Mouse (Mus musculus) kidney, postnatal 10 days (tissue): ENCODE results near the gene Ccdc190.

Source experiments
- DNase-seq: peaks from one replicate; pipeline ENCODE4 v3.0.0; 2021; ENCODE audit warnings: mixed read lengths

The Ccdc190 gene

DNA sequence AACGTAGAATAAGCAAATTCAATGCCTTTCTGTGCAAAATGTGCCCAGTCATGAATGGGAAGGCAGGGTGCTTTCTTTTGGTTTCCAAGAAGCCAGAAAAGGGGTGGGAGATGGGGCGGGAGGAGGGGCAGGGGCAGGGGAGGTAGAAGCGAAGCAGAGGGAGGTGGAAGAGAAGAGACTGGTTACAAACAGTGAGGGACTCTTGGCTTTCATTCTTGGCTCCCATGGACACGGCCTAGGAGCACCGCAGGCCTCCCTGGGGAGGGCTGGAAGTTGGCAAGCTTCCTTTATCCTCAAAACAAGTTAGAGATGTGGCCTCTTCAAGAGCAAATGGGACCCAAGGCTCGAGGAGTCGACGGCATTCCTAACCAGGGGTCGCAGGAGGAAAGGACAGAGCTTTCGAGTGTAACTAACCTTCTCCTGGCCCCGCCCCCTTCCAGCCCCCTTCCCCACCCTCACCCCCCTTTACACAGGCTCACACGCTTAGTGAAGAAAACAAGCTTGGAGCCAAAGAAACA, at the start of gene Ccdc190:
TSS of gene Ccdc190 (plus strand) at position 195 of the 518 bp plus-strand sequence.
- peak; percentile 63 for DNase-seq

DNA sequence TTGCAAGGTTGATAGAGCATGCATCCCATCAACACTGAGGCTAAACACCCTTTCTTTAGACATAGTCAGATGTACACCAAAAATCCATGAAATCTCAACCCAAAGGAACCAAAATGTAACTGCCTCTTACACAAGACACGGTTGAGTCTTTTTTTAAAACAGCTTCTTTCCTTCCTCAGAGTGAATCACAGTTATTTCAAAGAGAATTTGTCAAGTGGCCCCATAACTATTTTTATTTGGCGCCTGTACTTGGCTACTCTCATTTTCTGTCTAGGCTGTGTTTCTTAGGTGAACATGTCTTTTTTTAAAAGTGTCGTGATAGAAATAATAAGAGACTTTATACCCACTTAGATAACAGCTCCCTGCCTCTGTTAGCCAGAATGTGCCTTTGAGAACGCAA, 49.4 kb upstream of the Ccdc190 start:
- DNase-seq: no peak

DNA sequence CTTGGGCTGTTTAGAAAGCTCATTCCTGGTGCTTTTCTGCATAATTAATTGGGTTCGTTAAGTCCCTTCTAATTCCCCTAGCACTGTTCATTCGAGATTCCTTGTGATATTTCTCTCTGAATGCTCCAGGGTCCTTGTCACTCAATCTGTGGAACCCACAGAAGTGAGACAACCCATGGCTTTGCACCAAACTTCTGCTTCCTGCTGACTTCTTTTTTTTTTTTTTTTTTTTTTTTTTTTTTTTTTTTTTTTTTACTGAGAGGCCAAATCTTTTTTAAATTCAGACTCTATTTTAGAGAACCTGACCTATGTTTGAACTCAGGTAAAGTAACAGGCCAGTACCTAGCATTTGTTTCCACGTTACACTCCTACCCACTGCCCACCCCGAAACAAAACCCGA, 48.3 kb upstream of the Ccdc190 start:
- DNase-seq: no peak

DNA sequence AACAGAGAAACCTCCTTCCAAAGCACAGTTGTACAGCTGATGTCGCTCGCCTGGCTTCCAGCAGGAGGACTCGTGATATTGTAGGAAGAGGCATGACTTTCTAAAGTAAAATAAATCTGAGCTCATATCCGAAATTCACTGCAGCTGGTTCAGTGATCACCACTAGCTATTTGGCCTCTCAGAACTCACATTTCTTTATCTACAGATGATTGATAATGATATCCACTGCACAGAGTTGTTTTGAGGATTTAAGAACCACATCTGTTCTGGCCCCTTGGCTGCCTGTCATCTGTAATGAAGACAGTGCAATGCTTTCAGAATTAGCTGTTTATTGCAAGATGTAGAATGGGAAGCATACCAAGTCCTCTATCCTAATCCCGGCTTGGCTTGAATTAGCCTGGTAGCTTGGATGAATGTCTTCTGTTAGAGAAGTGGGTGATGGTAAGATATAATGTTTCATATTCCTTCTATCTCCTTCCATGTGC, 45.3 kb upstream of the Ccdc190 start:
- DNase-seq: no peak

DNA sequence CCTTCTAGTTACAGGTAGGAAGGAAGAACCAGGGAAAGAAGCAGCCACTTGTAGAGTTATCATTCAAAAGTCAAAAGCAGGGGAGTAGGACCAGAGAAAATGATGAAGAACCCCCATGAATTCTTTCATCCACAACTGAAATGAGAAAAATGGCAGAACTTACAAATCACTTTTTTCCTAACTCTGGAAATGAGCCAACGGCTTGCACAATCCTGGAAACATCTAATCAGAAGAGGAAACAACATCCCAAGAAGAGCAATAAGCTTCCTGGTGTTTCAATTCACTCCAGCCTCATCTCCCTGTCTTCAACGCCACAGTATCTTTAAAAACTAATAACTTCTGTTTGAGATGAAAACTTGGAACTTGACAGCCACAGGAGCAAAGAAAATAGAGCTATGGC, 39.2 kb upstream of the Ccdc190 start:
- DNase-seq: no peak

GRCm38 (mm10) chr1:169893976-169894375, 34.5 kb upstream of the Ccdc190 start:
- no peak for DNase-seq

DNA sequence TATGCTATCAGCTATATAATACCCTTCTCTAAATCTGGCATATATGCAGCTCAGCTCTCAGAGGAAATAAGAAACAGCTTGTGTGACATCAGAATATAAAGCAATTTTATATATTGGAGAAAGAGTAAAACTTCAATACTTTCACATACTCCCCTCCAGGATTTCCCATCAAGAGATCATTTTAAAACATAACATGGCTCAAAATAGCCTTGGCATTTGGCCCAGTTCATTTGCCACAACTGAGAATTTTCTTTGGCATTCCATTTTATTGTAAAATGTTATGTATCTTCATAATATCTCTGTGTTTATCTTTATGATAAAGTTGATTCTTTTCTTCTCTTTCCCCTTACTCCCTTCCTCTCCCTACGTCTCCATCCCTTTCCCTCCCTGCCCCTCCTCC, 32.8 kb upstream of the Ccdc190 start:
- no peak for DNase-seq

- no peak for DNase-seq
Observed at GRCm38 (mm10) chr1:169897916-169898315, 30.5 kb upstream of the Ccdc190 start.

- no peak for DNase-seq
Observed at GRCm38 (mm10) chr1:169898607-169899006, 29.8 kb upstream of the Ccdc190 start.

DNA sequence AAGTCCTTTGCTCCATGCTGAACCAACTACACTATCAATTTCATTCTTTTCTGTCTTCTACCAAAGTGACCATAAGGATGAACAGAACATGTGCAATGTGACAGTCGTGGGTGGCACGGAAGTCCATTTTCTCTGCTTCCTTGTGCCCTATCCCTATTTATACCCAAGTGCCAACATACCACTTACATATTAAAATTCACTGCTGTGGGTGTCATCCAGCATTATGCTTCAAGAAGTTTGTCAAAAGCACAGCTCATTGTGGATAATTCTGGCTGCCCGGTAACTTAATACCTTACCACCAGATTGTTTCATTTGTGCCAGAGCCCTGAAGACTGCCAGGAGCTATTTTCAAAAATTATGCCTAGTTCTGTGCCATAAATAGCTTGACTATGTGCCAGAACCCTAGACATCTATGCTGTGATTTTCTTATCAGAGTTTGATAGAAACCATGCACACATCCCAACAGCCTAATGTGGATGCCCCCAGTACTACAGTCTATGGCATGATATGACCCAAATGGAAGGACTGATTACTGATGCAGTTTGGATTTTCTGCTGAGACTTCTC, 27.6 kb upstream of the Ccdc190 start:
- no peak for DNase-seq

DNA sequence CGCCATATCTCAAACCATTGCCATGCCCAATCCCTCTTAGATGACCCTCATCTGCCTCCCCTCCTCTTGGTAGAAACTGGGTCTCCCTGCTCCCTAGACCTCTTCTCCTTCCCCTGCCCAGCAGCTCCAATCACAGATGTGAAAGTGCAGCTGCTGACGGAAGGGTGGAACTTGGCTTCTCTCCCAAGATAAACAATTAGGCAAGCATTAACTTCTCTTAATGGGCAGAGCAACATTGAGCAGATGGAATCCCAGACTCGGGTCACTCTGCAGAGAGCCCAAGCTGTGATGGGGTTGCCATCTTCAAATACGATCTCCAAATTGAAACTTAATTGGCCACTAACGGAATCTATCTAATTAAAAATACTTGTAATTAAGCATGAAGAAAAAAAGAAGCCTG, 19.3 kb upstream of the Ccdc190 start:
- no peak for DNase-seq

DNA sequence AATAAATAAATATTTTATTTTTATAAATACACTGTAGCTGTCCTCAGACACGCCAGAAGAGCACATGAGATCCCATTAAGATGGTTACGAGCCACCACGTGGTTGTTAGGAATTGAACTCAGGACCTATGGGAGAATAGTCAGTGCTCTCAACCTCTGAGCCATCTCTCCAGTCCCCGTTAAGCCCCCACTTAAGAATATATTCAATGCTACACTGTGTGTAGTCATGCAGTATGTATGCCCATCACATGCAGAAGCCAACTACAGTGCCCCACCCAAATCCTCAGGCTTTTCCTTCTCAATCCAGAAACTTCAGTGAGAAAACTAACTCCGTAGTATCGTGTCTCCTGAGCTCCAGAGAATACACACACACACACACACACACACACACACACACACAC, 18.8 kb upstream of the Ccdc190 start:
- no peak for DNase-seq

- no peak for DNase-seq
Observed at GRCm38 (mm10) chr1:169910751-169911150, 17.7 kb upstream of the Ccdc190 start.

GRCm38 (mm10) chr1:169911526-169911925, 16.9 kb upstream of the Ccdc190 start:
- DNase-seq: no peak

DNA sequence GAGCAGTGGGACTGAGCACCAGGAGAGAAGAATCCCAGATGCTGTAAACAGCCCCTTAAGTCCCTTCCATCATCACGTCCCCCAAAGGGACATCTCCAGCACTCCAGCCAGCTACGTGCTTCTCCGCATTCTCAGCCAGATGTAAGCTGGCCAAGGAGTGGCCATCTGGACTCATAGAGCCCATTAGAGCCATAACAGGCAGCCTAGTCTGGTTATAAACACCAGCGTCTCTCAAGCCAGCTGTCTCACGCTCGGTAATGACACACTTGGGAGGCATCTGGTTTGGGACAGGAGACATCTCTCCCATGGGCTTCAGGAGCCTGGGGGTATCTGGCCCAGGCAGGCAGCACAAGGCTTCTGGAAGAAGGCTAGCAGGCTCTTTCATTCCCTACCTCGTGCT, 11.8 kb upstream of the Ccdc190 start:
- peak; percentile 30 for DNase-seq

- DNase-seq: no peak
Observed at GRCm38 (mm10) chr1:169917115-169917796, 11.2 kb upstream of the Ccdc190 start.

GRCm38 (mm10) chr1:169917998-169918397, 10.4 kb upstream of the Ccdc190 start:
- peak; percentile 59 for DNase-seq

GRCm38 (mm10) chr1:169919211-169919610, 9.2 kb upstream of the Ccdc190 start:
- DNase-seq: peak; percentile 88

GRCm38 (mm10) chr1:169921710-169922211, 6.7 kb upstream of the Ccdc190 start:
- DNase-seq: peak; percentile 52

DNA sequence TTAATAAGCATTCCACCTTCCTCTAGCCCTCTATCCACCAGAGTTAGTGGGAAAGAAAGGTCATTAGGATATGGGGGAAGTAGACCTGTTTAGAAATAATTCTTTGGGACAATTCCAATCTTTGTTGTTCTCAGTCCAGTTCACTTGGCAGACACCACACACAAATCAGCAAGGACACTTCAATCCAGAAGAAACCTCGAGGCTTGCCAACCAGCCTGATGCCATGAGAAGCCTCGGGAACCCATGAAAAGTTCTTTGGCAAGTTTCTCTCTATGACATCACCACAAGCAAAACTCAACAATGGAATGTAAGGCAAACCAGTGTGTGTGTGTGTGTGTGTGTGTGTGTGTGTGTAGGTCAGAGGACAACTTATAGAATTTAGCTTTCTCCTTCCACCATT, 3.9 kb upstream of the Ccdc190 start:
- no peak for DNase-seq

DNA sequence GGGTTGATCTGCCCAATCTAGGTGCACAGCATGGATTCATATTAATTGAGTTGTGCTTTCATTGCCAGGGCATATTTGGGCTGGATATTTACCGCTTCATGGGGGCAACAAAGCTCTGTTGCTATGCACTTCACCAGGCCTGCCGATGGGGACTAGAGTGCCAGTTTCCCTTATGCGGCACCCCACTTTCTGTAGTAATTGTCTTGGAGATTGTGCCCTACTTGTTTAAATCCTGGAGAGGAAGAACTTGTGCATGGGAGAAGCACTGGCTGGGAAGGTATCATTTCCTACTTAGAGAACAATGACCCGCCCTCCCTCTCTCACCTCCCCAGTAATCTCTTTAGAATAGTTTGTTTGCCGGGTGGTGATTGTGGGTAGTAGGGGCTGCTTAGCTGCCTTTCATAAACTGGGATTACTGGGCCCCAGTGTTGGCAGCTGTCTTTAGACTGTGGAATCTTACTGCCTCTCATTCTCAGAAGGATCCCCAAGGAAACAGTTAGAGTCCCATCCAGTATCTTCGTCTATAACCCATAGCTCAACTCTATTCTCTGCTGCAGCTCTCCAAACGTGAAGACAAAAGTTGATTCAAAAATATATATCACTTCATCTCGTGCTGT, 587 bp upstream of the Ccdc190 start:
- DNase-seq: no peak

DNA sequence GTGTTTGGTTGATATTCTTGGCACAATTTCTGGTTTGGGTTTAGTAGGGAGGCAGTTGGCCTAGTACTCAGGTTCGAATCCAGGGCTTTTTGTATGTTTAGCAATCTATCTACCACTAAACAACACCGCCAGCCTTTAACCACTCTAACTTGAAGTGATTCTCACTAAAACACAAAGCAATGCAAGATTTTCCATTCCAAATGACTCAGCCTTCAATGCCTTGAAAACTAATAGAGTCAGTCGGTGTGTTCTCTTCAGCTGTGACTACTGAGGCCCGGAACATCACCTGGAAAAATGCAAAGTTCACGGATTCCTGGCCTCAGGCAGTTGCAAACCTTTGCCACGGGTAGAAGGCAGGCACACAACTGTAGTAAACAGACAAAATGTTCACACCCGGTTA, 3.2 kb downstream of the Ccdc190 start:
- no peak for DNase-seq

DNA sequence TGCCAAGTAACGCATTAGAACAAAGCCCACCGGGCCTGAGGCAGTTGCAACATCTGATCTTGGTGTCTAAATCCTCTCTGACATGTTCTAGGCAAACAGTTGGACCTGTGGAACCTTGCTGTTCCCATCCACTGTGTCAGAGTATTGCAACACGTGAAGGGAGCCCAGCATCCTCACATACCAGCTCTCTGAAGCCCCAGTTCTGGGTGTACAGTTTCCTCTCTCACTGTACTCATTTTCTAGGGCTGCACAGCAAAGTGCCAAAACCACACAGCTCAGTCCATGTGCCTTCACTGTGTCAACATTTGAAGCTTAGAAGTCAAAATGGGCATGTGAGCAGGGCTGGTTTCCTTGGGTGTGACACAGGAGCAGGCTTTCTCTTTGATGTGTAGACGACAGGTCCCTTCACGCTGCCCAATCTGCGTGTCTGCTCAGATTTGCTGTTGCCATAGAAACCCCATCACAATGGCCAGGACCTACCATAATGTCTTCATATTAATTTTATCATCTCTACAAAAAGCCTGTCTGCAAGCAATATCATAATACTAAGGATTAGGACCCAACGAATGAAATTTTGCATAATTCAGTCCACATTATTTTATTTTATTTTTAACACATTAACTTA, 3.8 kb downstream of the Ccdc190 start:
- no peak for DNase-seq
